Mouse (Mus musculus) heart, postnatal 14 days (tissue): ENCODE measurements around the gene Traf3ip3. TPM values are rescaled to one million over a fixed set of nuclear protein-coding genes. Genes with fewer than 3 reads are reported as not detected.
A peak's percentile ranks its signal among the peaks of the same experiment; 100 is the strongest.

Source experiments
- DNase-seq, 2 experiments: peaks; one replicate each; pipeline ENCODE4 v3.0.0; 2021 to 2022
- intact Hi-C: fragments of 180-260 bp; cut with DNase I; formaldehyde crosslinking; loops from one replicate; pipeline ENCODE4 v1.15.1; 2025
- total RNA-seq, 2 experiments: library from RNA; stranded (reverse); gene quantifications; 2 replicates each; pipeline ENCODE4 v1.2.3; 2021

The Traf3ip3 gene
- total RNA-seq, 2 experiments from 2014 or later: 0.84 to 6.1 TPM

GRCm38 (mm10) chr1:193211371-193211770, 9.9 kb upstream of the Traf3ip3 start:
- DNase-seq: peak in 1 of 2 experiments; percentile 22
- intact Hi-C loops: no loop called here

DNA sequence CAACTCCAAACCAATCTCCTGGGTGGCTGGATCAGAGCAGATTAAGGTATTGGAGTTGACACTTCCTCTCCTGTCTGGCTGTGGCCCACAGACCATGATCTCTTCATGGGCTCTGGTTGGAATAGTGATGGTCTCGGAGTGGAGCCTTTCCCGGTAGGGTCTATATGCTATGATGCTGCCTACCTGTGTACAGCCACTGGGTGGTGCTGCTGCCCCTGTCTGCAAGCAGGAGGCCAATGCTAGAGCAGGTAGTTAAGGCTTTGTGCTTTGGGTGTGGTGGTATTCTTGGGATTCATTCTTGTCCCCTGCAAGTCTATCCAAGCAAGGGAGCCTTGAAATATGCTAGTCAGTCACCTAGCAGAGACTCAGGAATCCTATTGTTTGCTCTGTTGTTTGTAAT, 6.7 kb upstream of the Traf3ip3 start:
- peak; percentile 57 to 67 for DNase-seq
- intact Hi-C loops: loop anchor here (2.0 to 5.0 kb wide), 3 partner anchors 44 to 169 kb away; no protein-coding TSS in a partner anchor

DNA sequence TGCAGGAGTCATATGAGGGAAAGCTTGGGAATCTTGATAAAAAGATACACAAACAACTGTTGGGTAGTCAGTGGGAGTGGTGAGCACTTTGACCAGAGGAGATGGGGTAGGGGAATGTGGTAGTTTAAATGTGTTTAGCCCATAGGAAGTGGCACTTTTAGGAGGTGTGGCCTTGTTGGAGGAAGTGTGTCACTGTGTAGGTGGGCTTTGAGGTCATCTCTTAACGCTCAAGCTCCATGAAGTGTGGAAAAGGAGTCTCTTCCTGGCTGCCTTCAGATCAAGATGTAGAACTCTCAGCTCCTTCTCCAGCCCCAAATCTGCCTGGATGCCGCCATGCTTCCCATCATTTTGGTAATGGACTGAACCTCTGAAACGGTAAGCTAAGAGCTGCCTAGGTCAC, 6.0 kb upstream of the Traf3ip3 start, which contains the start of gene Lamb3:
Lamb3 (plus strand) TSS at position 197 of the 400 bp plus-strand sequence.
- no peak for DNase-seq
- intact Hi-C loops: loop anchor here (5.0 kb wide), 2 partner anchors 45 to 170 kb away; no protein-coding TSS in a partner anchor

- intact Hi-C loops: loop anchor here (5.0 kb wide), 2 partner anchors 47 to 172 kb away; no protein-coding TSS in a partner anchor
- no peak for DNase-seq
These were observed 3.9 kb upstream of the Traf3ip3 start for GRCm38 (mm10) chr1:193205431-193205830.

- intact Hi-C loops: no loop called here
- DNase-seq: no peak
These were observed 2.3 kb upstream of the Traf3ip3 start for GRCm38 (mm10) chr1:193203821-193204220.

DNA sequence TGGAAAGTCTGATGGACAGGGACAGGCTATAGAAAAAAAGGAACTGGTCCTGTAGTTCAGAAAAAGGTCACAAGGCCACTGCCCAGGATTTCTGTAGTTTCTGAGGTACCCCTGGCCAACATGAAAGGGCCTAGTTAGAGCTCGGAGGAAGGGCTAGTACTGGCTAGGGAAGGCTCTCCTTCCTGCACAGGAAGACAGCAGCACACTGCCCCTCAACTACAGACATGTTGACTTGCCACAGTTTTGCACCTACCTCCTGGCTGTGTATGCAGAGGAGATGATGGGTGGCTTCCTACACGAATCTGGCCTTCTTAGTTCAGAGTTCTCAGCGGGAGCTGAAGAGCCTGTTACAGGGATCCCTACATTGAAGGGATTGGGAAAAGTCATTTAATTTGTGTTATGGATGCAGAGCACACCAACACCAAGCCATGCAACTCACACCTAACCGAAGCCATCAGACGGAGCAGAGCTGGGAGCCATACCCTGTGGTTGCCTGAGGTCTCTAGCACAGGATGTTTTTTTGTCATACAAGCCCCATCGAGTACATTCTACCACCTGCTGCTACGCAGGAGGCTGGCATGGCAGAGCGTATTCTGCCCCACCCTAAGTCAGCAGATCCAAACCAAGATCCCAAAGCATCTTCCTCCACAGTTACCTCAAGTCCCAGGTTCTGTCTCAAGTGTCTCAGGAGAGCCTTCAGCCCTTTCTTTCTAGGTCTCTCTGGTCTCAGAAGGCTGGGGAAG, 692 bp downstream of the Traf3ip3 start:
- intact Hi-C loops: no loop called here
- no peak for DNase-seq

- no peak for DNase-seq
- intact Hi-C loops: no loop called here
These were observed 3.2 kb downstream of the Traf3ip3 start for GRCm38 (mm10) chr1:193198312-193198711.

DNA sequence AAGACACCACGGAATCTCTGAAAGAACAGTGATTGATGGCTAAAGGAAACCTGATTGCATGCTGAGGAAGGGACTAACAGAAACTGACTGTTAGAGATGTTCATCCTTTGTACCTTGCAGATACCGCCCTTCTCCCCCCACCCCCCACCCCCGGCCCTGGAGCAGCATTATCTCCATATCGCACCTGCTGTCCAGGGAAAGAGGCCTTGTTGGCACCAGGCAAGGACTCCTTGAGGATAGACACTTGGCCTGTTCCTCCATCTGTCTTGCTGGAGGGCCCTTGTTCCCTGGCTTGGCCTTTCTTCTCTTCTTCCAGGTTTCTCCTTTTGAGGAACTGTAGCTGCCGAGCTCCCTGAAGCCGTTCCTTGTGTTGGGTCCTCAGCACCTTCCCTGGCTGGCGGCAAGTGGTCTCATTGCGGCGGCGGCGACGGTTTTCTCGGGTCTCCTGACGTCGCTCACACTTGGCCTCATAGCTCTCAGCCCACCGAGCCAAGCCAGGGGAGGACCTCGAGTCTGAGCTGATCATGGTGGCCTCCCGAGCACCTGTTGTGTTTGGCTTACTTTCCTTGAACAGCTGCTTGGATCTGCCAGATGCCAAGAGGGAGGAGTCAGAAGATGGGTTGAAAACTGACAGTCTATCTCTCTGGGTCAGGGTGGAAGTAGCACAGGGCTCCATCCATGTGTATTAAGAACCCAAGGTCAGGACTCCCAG, 3.9 kb downstream of the Traf3ip3 start:
- no peak for DNase-seq
- intact Hi-C loops: no loop called here

- intact Hi-C loops: no loop called here
- DNase-seq: no peak
These were observed 6.2 kb downstream of the Traf3ip3 start for GRCm38 (mm10) chr1:193195169-193195810.

DNA sequence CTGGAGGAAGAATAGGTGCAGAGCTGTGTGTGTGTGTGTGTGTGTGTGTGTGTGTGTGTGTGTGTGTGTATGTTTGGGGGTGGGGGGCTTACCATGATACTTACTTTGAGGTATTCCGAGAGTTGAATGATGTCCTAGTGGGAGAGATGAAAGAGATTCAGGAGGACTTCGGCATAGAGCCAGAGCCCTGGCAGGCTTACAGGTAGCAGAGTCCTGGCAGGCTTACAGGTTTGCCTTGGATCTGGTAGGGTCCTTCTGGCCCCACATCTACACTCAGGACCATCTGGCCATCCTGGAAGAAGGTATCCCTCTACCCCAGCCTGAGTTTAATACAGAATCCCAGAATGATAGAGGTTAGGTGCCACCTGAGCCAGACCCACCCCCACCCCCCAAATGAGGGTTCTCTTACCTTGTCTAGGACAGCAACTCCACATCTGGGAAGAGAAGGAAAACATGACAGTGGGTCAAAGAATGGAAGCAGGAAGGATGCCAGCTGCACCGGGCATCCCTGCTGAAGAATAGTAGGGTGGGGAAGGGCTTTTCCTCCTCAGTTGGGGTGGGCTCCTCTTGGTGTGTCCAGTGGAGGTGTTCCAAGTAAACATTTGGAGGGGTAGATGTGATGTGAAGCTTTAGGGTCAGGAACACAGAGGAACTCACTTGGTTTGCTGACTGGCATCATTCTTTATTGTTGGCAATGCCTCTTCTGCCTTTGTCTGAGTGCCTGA, 6.9 kb downstream of the Traf3ip3 start:
- DNase-seq: no peak
- intact Hi-C loops: no loop called here

GRCm38 (mm10) chr1:193191675-193192283, 9.7 kb downstream of the Traf3ip3 start:
- peak in 1 of 2 experiments; percentile 32 for DNase-seq
- intact Hi-C loops: no loop called here

DNA sequence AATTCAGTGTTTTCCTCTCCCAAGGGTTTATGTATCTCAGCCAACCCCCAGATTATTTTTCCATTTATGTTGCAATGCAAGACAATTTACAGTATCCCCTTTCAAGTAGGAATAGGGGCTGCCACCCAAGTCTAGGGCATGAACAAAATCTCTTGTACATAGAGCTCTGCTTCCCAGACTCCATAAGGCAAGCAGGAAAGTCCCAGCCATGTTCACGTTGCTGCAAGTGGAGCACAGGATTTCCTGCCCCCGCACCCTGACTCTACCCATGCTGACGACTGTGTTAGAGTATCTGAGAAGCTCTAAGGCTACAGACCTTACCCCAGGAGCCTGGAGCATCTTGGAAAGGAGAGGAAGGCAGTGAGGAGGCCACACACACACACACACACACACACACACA, 11.7 kb downstream of the Traf3ip3 start:
- intact Hi-C loops: no loop called here
- no peak for DNase-seq

DNA sequence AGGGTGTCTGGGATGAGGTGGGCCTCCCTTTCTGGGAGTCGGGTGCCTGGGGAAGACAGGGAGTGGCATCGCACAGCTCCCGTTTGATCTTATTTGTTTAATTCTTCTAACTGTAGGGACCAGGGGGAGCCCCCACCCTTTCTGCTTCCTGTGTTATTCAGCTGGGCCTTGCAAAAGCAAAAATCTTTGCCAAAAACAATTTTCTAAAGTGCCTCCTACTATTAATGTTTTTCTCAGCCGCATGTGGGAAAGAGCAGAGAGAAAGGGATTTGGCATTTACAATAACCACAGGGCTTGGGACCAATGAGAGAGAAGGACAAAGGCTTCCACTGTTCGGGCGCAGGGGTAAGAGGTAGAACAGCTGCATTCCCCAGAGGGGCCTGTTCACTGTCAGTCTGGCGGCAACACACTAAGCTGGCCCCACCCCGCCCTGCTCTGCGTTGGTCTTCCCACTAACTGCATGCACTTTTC, 12.3 kb downstream of the Traf3ip3 start:
- DNase-seq: peak; percentile 67 to 69
- intact Hi-C loops: no loop called here

DNA sequence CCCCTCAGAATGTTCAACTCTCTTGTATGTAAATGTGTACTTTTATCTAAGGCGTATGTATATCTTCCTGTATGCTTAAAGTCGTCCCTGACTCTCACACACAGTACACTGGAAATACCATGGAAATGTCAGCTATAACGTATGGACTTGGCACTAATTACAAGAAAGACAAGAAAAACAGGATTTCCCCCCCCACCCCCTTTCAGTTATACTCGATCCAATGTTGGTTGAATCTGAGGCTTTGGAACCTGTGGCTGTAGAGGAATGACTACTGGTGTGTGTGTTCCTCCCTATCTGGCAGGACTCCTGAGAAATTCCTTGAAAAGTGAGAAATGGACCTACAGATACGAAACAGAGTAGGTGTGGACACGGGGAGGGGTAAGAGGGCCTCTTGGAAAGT, 13.2 kb downstream of the Traf3ip3 start:
- intact Hi-C loops: no loop called here
- DNase-seq: no peak

- DNase-seq: no peak
- intact Hi-C loops: no loop called here
These were observed 20.4 kb downstream of the Traf3ip3 start for GRCm38 (mm10) chr1:193181104-193181503.

GRCm38 (mm10) chr1:193174143-193174733, 27.3 kb downstream of the Traf3ip3 start:
- intact Hi-C loops: loop anchor here (5.0 kb wide), 1 partner anchor 42 kb away; the partner anchor contains the start of gene Diexf
- peak in 1 of 2 experiments; percentile 25 for DNase-seq

- intact Hi-C loops: loop anchor here (5.0 kb wide), 1 partner anchor 41 kb away; the partner anchor contains the start of gene Diexf
- DNase-seq: no peak
These were observed 27.7 kb downstream of the Traf3ip3 start for GRCm38 (mm10) chr1:193173810-193174129.

GRCm38 (mm10) chr1:193172991-193173809, 28.3 kb downstream of the Traf3ip3 start:
- intact Hi-C loops: loop anchor here (5.0 kb wide), 1 partner anchor 41 kb away; the partner anchor contains the start of gene Diexf
- DNase-seq: peak; percentile 94 to 97
